Mouse (Mus musculus): Measurements from ENCODE around the gene Trim25.
A peak's percentile ranks its signal among the peaks of the same experiment; 100 is the strongest.

DNA sequence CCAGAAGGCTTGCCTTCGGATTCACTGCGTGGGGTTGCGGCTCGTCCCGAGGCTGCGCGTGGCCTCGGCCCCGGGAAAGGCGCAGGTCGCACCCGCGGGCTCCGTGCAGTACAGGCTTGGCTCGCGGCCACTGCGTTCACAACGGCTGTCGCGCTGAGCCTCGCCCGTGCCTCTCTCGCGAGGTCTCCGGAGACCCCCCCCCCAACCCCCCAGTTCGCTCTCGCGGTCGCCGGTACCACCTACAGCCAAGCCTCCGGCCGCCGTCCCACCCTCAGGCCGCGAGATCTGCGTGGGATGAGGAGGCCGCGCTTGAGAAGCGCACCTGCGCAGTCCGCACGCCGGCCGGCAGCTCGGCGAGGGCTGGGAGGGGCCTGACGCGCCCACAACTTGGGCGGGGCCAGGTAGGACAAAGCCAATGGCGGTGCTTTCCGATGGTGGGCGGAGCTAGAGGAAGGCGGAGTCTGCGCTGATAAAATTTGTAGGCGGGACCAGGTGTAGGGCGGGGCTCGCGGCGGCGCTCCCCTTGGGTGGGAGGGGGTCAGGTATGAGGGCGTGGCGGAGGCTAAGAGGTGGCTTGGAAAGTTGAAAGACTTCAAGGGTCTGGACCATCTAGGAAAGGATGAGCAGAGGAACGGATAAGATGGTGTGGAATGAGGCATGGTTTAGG lies 61.4 kb downstream of the Trim25 start:
- TF ChIP-seq E2F4 (IDR thresholded peaks at IDR 0.05; ENCODE audit: borderline replicate concordance, low read depth, low read length), result no peak
- TF ChIP-seq MAZ (IDR thresholded peaks at IDR 0.05; ENCODE audit: low read depth, low read length), result no peak; the same call in none of the 2 replicates
- no peak for TF ChIP-seq GABPA (IDR thresholded peaks at IDR 0.05; ENCODE audit: low read depth, low read length)
- TF ChIP-seq CTCF (IDR thresholded peaks at IDR 0.05 in 2 of 3, conservative IDR thresholded peaks at IDR 0.05 in 1 of 3; ENCODE audit: control insufficient read depth in 1 of 3, insufficient read depth in 1 of 3, low read depth in 2 of 3, low read length in 3 of 3, poor library complexity in 1 of 3, severe bottlenecking in 1 of 3), result no peak
- no peak for TF ChIP-seq UBTF (IDR thresholded peaks at IDR 0.05; ENCODE audit: borderline replicate concordance, insufficient read depth, low read depth, low read length)
- peak; percentile 73 to 77 for TF ChIP-seq POLR2A (IDR thresholded peaks at IDR 0.05; ENCODE audit: control insufficient read depth in 1 of 2, insufficient read depth in 1 of 2, low read depth in 1 of 2, low read length in 2 of 2, poor library complexity in 1 of 2)
- TF ChIP-seq POLR2AphosphoS2 (IDR thresholded peaks at IDR 0.05; ENCODE audit: low read length), result peak; percentile 77; the same call in 1 of the 2 replicates
